In the genomic region with DNA sequence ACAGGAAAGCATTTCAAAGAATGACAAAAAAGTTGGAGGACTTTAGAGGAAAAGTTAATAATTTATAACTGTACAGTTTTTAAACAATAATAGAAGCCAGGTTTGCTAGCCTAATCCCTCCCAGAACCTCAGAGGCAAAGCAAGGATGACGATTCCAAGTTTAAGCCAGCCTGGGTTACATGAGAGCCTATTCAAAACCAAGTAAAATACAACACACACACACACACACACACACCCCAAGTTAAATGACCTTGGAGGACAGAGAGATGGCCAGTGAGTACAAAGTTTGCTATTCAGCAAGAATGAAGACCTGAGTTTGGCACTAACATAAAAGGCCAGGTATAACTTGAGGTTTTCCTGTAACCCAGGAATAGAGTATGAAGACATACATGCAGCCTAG, we compare ENCODE assay signal across 22 mouse cellular contexts. TPM values are rescaled to one million over a fixed set of nuclear protein-coding genes. Genes with fewer than 3 reads are reported as not detected.
DNase-seq lines count a peak whose midpoint lies in the region; ATAC-seq and TF ChIP-seq lines count a peak whose summit lies in the region.
"Had no signal": no experiment of that assay in that cellular context is flagged by ENCODE, and none has a peak within 500 bp of the region (broad histone marks: within the 10 kb centered on the region; RNA-seq: fewer than 3 reads in every experiment).

No protein-coding gene starts in this region.

- no peak for ATAC-seq in liver, postnatal 0 days
- no peak for ATAC-seq in liver, embryonic 11.5 days (replicated peaks; ENCODE audit: low FRiP score)
- ATAC-seq: activated CD4-positive, CD25-positive, alpha-beta regulatory T cell, adult 4 months; forebrain, embryonic 14.5 days; Patski had no signal

- H3K27me3 ChIP-seq in liver, postnatal 0 days (ENCODE audit: insufficient read depth, low read length), result no peaks in the 10 kb centered on the region
- no peaks in the 10 kb centered on the region for H3K27me3 ChIP-seq in liver, embryonic 11.5 days (replicated peaks; ENCODE audit: control insufficient read depth, insufficient read depth, low read length)
- H3K27me3 ChIP-seq: embryonic facial prominence, embryonic 15.5 days; heart, embryonic 15.5 days; hindbrain, embryonic 13.5 days; Patski had no signal

- no peaks in the 10 kb centered on the region for H3K9me3 ChIP-seq in liver, postnatal 0 days (ENCODE audit: low read length)
- no peaks in the 10 kb centered on the region for H3K9me3 ChIP-seq in liver, embryonic 11.5 days (ENCODE audit: control insufficient read depth, low read length)
- H3K9me3 ChIP-seq: embryonic facial prominence, embryonic 15.5 days; forebrain, embryonic 10.5 days; heart, embryonic 10.5 days; heart, embryonic 15.5 days; hindbrain, embryonic 13.5 days had no signal

- no peak overlapping the region for H3K4me2 ChIP-seq in liver, postnatal 0 days (ENCODE audit: low read depth, low read length)
- H3K4me2 ChIP-seq in liver, embryonic 11.5 days, result no peak overlapping the region
- H3K4me2 ChIP-seq: embryonic facial prominence, embryonic 15.5 days; heart, embryonic 15.5 days; hindbrain, embryonic 13.5 days had no signal

- peaks cover 13% of the 10 kb centered on the region for H3K4me1 ChIP-seq in liver, postnatal 0 days (ENCODE audit: insufficient read depth)
- H3K4me1 ChIP-seq in liver, embryonic 11.5 days (replicated peaks; ENCODE audit: control insufficient read depth, insufficient read depth, low read length), result no peaks in the 10 kb centered on the region; the same call in 1 of the 2 replicates

- 43% methylated on average over 1 of the region's 1 CpGs for WGBS in liver, postnatal 0 days (ENCODE audit: insufficient replicate concordance)
- WGBS in liver, embryonic 11.5 days, result 69% methylated on average over 1 of the region's 1 CpGs

- TF ChIP-seq CTCF in gastrocnemius, adult 2 months (IDR thresholded peaks at IDR 0.05), result no peak
- no peak for TF ChIP-seq CTCF in liver, postnatal 0 days (IDR thresholded peaks at IDR 0.05; ENCODE audit: low read depth)

- H3K27ac ChIP-seq in gastrocnemius, adult 2 months, result peak overlapping the region; percentile 2; the same call in 1 of the 2 replicates
- 0 out of 2 replicates have a peak overlapping the region, but pooled peaks have one; percentile 29 for H3K27ac ChIP-seq in liver, postnatal 0 days (ENCODE audit: low read depth)
- H3K27ac ChIP-seq in liver, embryonic 11.5 days (ENCODE audit: low read depth, low read length), result no peak overlapping the region
- H3K27ac ChIP-seq: embryonic facial prominence, embryonic 15.5 days; forebrain, embryonic 10.5 days; heart, embryonic 10.5 days; heart, embryonic 15.5 days; hindbrain, embryonic 13.5 days had no signal

- no peak overlapping the region for H3K4me3 ChIP-seq in gastrocnemius, adult 2 months
- no peak overlapping the region for H3K4me3 ChIP-seq in liver, postnatal 0 days (ENCODE audit: low read depth, low read length)
- no peak overlapping the region for H3K4me3 ChIP-seq in liver, embryonic 11.5 days (ENCODE audit: low read depth, low read length)
- H3K4me3 ChIP-seq: embryonic facial prominence, embryonic 15.5 days; erythroblast, embryonic 14.5 days; forebrain, embryonic 10.5 days; heart, embryonic 10.5 days; heart, embryonic 15.5 days; hindbrain, embryonic 13.5 days had no signal

- H3K36me3 ChIP-seq in liver, postnatal 0 days (replicated peaks; ENCODE audit: insufficient read depth, low read length), result peaks cover 68% of the 10 kb centered on the region
- peaks cover 37% of the 10 kb centered on the region for H3K36me3 ChIP-seq in liver, embryonic 11.5 days (ENCODE audit: control insufficient read depth, insufficient read depth, low read length)

- TF ChIP-seq EP300 in liver, postnatal 0 days (IDR thresholded peaks at IDR 0.05; ENCODE audit: low read depth), result no peak

- intact Hi-C loops in gastrocnemius, adult 2 months (cut with DNase I), result no loop called here
- intact Hi-C loops in gastrocnemius, postnatal 14 days (cut with DNase I; ENCODE audit: low total_unique reads), result no loop called here

- no peak for DNase-seq in gastrocnemius, adult 2 months
- DNase-seq in gastrocnemius, postnatal 14 days, result no peak
- peak; percentile 76 for DNase-seq in kidney, adult 9 months
- DNase-seq in kidney, adult 18-20 months, result no peak
- no peak for DNase-seq in liver, postnatal 0 days
- no peak for DNase-seq in liver, embryonic 11.5 days (ENCODE audit: low spot score)
- DNase-seq in embryo, embryonic 11 days, result no peak
- DNase-seq: adrenal gland, adult 8-10 months; adrenal gland, postnatal 36 days; cerebellum, adult 2 months; cerebellum, postnatal 10 days; heart, adult 18-20 months; heart, postnatal 14 days had no signal

- H3K9ac ChIP-seq in liver, postnatal 0 days (replicated peaks), result no peak overlapping the region
- H3K9ac ChIP-seq in liver, embryonic 11.5 days (ENCODE audit: low read depth, low read length), result no peak overlapping the region
- H3K9ac ChIP-seq: embryonic facial prominence, embryonic 15.5 days; heart, embryonic 15.5 days; hindbrain, embryonic 13.5 days had no signal

RNA-seq across cellular contexts. Expression of gene Rbbp4, which starts 9.0 kb away (rescaled TPM):
- total RNA-seq in gastrocnemius, adult 2 months (2021), result 10 to 100 TPM; 38.5 to 46.9 TPM
- 10 to 100 TPM; 66.0 to 67.2 TPM for total RNA-seq in gastrocnemius, postnatal 14 days (2021)
- polyA plus RNA-seq in liver, postnatal 0 days (2015; fragmentation: Nextera tagmentation; extraction: Ambion mirVana), result 163 and 167 TPM in 2 replicates
- polyA plus RNA-seq in liver, embryonic 11.5 days (2014; fragmentation: Nextera tagmentation; extraction: Ambion mirVana), result 318 and 355 TPM in 2 replicates

RNA-seq across cellular contexts. Expression of gene Zbtb8os, which starts 9.3 kb away (rescaled TPM):
- total RNA-seq in gastrocnemius, adult 2 months (2021), result 10 to 100 TPM; 24.8 to 28.9 TPM
- 10 to 100 TPM; 24.0 to 25.1 TPM for total RNA-seq in gastrocnemius, postnatal 14 days (2021)
- polyA plus RNA-seq in liver, postnatal 0 days (2015; fragmentation: Nextera tagmentation; extraction: Ambion mirVana), result 32.2 and 34.2 TPM in 2 replicates
- polyA plus RNA-seq in liver, embryonic 11.5 days (2014; fragmentation: Nextera tagmentation; extraction: Ambion mirVana), result 42.2 and 53.9 TPM in 2 replicates

RNA-seq across cellular contexts. Expression of gene Sync, which starts 38.8 kb away (rescaled TPM):
- total RNA-seq in gastrocnemius, adult 2 months (2021), result 10 to 100 TPM; 39.9 to 46.5 TPM
- 10 to 100 TPM; 50.0 to 63.6 TPM for total RNA-seq in gastrocnemius, postnatal 14 days (2021)
- polyA plus RNA-seq in liver, postnatal 0 days (2015; fragmentation: Nextera tagmentation; extraction: Ambion mirVana), result 0.15 TPM in 1 of 2 replicates, not detected in the other
- 0.36 and 0.40 TPM in 2 replicates for polyA plus RNA-seq in liver, embryonic 11.5 days (2014; fragmentation: Nextera tagmentation; extraction: Ambion mirVana)
- polyA plus RNA-seq: erythroblast, embryonic 14.5 days had no signal

RNA-seq across cellular contexts. Expression of gene Zbtb8a, which starts 51.7 kb away (rescaled TPM):
- 1 to 10 TPM in 1 of 2 experiments, under 1 TPM in 1; 0.61 to 1.3 TPM for total RNA-seq in gastrocnemius, adult 2 months (2021)
- 1 to 10 TPM; 2.4 to 2.9 TPM for total RNA-seq in gastrocnemius, postnatal 14 days (2021)
- 1.9 and 2.3 TPM in 2 replicates for polyA plus RNA-seq in liver, postnatal 0 days (2015; fragmentation: Nextera tagmentation; extraction: Ambion mirVana)
- 4.2 and 4.8 TPM in 2 replicates for polyA plus RNA-seq in liver, embryonic 11.5 days (2014; fragmentation: Nextera tagmentation; extraction: Ambion mirVana)
